ENCODE assay signal across 11 mouse cellular contexts in the genomic region with DNA sequence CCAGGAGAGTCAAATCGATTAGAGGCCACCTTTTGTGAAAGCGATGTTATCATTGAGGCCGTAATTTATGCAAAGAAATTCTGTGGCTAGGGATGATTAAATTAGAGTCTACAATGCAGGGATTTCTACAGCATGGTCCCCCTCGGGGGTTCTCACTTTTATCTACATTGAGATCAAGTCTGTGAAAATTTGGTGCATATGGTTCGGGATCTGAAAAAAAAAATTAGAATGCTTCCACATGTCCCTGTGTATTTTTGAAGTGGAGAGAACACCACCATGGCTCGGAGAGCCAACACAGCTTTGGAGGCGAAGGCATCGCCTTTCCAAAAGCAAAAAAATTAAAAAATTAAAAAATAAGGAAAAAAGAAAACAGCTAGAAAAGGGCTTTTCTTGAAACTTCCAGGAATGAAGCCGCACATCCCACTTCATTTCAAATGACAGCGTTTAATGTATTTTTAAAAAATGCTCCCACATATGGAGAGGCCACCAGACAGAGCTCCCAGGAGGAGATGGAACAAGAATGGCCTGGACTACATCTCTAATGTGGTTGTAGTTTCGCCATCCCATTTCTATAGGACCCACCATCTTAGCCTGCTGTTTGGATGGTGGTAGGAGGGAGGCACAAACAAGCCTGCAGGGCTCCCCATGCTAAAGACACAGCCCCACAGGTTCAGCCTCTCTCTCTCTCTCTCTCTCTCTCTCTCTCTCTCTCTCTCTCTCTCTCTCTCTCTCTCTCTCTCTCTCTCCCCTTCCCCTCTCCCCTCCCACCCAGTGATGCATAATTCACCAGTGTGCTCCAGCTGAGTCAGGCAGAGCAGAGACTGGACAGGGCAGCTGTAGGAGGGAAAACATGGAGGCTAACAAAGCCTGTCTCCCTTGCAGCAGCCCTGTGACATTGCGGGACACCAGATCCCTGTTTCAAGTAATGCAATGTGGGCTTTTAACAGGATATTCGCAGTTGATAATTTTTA.
A peak's percentile ranks its signal among the peaks of the same experiment; 100 is the strongest.
DNase-seq lines count a peak whose midpoint lies in the region; ATAC-seq lines count a peak whose summit lies in the region.
"Had no signal": no experiment of that assay in that cellular context is flagged by ENCODE, and none has a peak within 500 bp of the region (broad histone marks: within the 10 kb centered on the region; RNA-seq: fewer than 3 reads in every experiment).

No protein-coding gene starts in this region.

- peak; percentile 82 for ATAC-seq in hindbrain, embryonic 11.5 days (ENCODE audit: low FRiP score)
- ATAC-seq in midbrain, embryonic 12.5 days (ENCODE audit: low FRiP score, low read depth): peak; percentile 82
- no peak for ATAC-seq in erythroid progenitor cell, adult 5-6 weeks (replicated peaks; ENCODE audit: low FRiP score, poor library complexity, severe bottlenecking)

- H3K4me2 ChIP-seq in hindbrain, embryonic 11.5 days (replicated peaks; ENCODE audit: low read depth, low read length): 0 out of 2 replicates have a peak overlapping the region, but pooled peaks have one; percentile 31
- peak overlapping the region; percentile 44 for H3K4me2 ChIP-seq in midbrain, embryonic 12.5 days (replicated peaks)

- no peaks in the 10 kb centered on the region for H3K27me3 ChIP-seq in embryonic facial prominence, embryonic 10.5 days (replicated peaks; ENCODE audit: low read depth, poor library complexity, severe bottlenecking)
- no peaks in the 10 kb centered on the region for H3K27me3 ChIP-seq in hindbrain, embryonic 11.5 days (ENCODE audit: control insufficient read depth, insufficient read depth, low read length)
- no peaks in the 10 kb centered on the region for H3K27me3 ChIP-seq in midbrain, embryonic 12.5 days

- H3K4me1 ChIP-seq in embryonic facial prominence, embryonic 10.5 days: peaks cover 80% of the 10 kb centered on the region
- peaks cover 7% of the 10 kb centered on the region; the same call in 1 of the 2 replicates for H3K4me1 ChIP-seq in hindbrain, embryonic 11.5 days (replicated peaks; ENCODE audit: control insufficient read depth, insufficient read depth, low read length)
- peaks cover 56% of the 10 kb centered on the region for H3K4me1 ChIP-seq in midbrain, embryonic 12.5 days

- peak overlapping the region; percentile 49 for H3K9ac ChIP-seq in hindbrain, embryonic 11.5 days (ENCODE audit: low read depth, low read length)
- H3K9ac ChIP-seq in midbrain, embryonic 12.5 days (replicated peaks): peak overlapping the region; percentile 28

- 61% methylated on average over 13 of the region's 13 CpGs for WGBS in embryonic facial prominence, embryonic 10.5 days
- WGBS in hindbrain, embryonic 11.5 days: 50% methylated on average over 13 of the region's 13 CpGs
- WGBS in midbrain, embryonic 12.5 days: 50% methylated on average over 13 of the region's 13 CpGs

- H3K27ac ChIP-seq in embryonic facial prominence, embryonic 10.5 days (replicated peaks): peak overlapping the region; percentile 93
- peak overlapping the region; percentile 98 for H3K27ac ChIP-seq in hindbrain, embryonic 11.5 days (ENCODE audit: low read depth, low read length)
- H3K27ac ChIP-seq in midbrain, embryonic 12.5 days (replicated peaks): peak overlapping the region; percentile 99

- H3K9me3 ChIP-seq in embryonic facial prominence, embryonic 10.5 days: no peaks in the 10 kb centered on the region
- no peaks in the 10 kb centered on the region for H3K9me3 ChIP-seq in hindbrain, embryonic 11.5 days (ENCODE audit: control insufficient read depth, low read length)
- H3K9me3 ChIP-seq in midbrain, embryonic 12.5 days: no peaks in the 10 kb centered on the region

- peak overlapping the region; percentile 26; the same call in 1 of the 2 replicates for H3K4me3 ChIP-seq in embryonic facial prominence, embryonic 10.5 days
- H3K4me3 ChIP-seq in hindbrain, embryonic 11.5 days (ENCODE audit: low read depth, low read length): no peak overlapping the region
- peak overlapping the region; percentile 17; the same call in 1 of the 2 replicates for H3K4me3 ChIP-seq in midbrain, embryonic 12.5 days
- H3K4me3 ChIP-seq: erythroblast, embryonic 14.5 days had no signal

- no peaks in the 10 kb centered on the region for H3K36me3 ChIP-seq in embryonic facial prominence, embryonic 10.5 days (replicated peaks)
- no peaks in the 10 kb centered on the region for H3K36me3 ChIP-seq in hindbrain, embryonic 11.5 days (ENCODE audit: control insufficient read depth, insufficient read depth, low read length)
- H3K36me3 ChIP-seq in midbrain, embryonic 12.5 days: no peaks in the 10 kb centered on the region

- peak; percentile 43 for DNase-seq in brain, adult 2 months (ENCODE audit: low read depth, low spot score)
- DNase-seq in embryonic facial prominence, embryonic 10.5 days (ENCODE audit: low spot score): peak; percentile 54
- DNase-seq in hindbrain, embryonic 11.5 days (ENCODE audit: low spot score): peak; percentile 64
- DNase-seq in T-cell, adult 2 months (ENCODE audit: low spot score): no peak
- no peak for DNase-seq in layer of hippocampus, adult 9-11 months
- no peak for DNase-seq in thymus, adult 18-20 months
- DNase-seq: kidney, postnatal 25 days; lung, postnatal 10 days had no signal

Comparison
In these comparisons a context has a peak if more than half of its experiments do, and no peak if none do; other contexts are left out.
1. DNase-seq: peak in brain, adult 2 months (single experiment), embryonic facial prominence, embryonic 10.5 days (single experiment) and hindbrain, embryonic 11.5 days (single experiment); none in T-cell, adult 2 months (single experiment), layer of hippocampus, adult 9-11 months (single experiment) and thymus, adult 18-20 months (0 of 2).
2. Peak in every context shown above with its lines, with median percentiles within 50 percentile points of each other: H3K27ac ChIP-seq.